Mouse (Mus musculus) hindbrain, embryonic 12.5 days (tissue): ENCODE data around the gene Vmn1r4. TPM values are rescaled to one million over a fixed set of nuclear protein-coding genes. Genes with fewer than 3 reads are reported as not detected.
A peak's percentile ranks its signal among the peaks of the same experiment; 100 is the strongest.

Experiments
- ATAC-seq: fragments of 200-750 bp; cut with Nextera tagmentation; 2 replicates; pipeline ENCODE4 v1.8.0; 2017; ENCODE audit warnings: moderate TSS enrichment; ENCODE audit not compliant: low FRiP score
- H3K27ac ChIP-seq: fragments of 300-500 bp; sonication (generic); 2 replicates; pipeline ENCODE4 v1.5.1; 2016; ENCODE audit warnings: mild to moderate bottlenecking
- H3K27me3 ChIP-seq: fragments of 300-500 bp; sonication (generic); 2 replicates; pipeline ENCODE4 v1.6.1; 2016; ENCODE audit warnings: mild to moderate bottlenecking
- H3K36me3 ChIP-seq: fragments of 300-500 bp; sonication (generic); 2 replicates; pipeline ENCODE4 v1.6.1; 2016; ENCODE audit warnings: mild to moderate bottlenecking
- H3K4me1 ChIP-seq: fragments of 300-500 bp; sonication (generic); 2 replicates; pipeline ENCODE4 v1.6.1; 2016
- H3K4me2 ChIP-seq: fragments of 300-500 bp; sonication (generic); replicated peaks from 2 replicates; pipeline ENCODE4 v1.6.1; 2016; ENCODE audit warnings: mild to moderate bottlenecking
- H3K4me3 ChIP-seq: fragments of 300-500 bp; sonication (generic); 2 replicates; pipeline ENCODE4 v1.5.1; 2016; ENCODE audit warnings: mild to moderate bottlenecking
- H3K9ac ChIP-seq: fragments of 300-500 bp; sonication (generic); 2 replicates; pipeline ENCODE4 v1.6.1; 2016; ENCODE audit warnings: mild to moderate bottlenecking, moderate library complexity
- H3K9me3 ChIP-seq: fragments of 300-500 bp; sonication (generic); replicated peaks from 2 replicates; pipeline ENCODE4 v1.6.1; 2016; ENCODE audit warnings: mild to moderate bottlenecking
- WGBS: fragments of 180-500 bp; shearing (Covaris S2); methylation state at CpG from one replicate; pipeline ENCODE4 v1.1.7; 2016; 5-methylcytosine and 5-hydroxymethylcytosine counted together
- polyA plus RNA-seq: library from polyadenylated mRNA; unstranded; fragments of >200 nt; fragmentation: Nextera tagmentation; extraction: Ambion mirVana; gene quantifications from 2 replicates; pipeline ENCODE4 v1.2.1, GENCODE M21; 2016

Gene Vmn1r4
- polyA plus RNA-seq, 1 experiment from 2014 or later: 0.27 TPM

DNA sequence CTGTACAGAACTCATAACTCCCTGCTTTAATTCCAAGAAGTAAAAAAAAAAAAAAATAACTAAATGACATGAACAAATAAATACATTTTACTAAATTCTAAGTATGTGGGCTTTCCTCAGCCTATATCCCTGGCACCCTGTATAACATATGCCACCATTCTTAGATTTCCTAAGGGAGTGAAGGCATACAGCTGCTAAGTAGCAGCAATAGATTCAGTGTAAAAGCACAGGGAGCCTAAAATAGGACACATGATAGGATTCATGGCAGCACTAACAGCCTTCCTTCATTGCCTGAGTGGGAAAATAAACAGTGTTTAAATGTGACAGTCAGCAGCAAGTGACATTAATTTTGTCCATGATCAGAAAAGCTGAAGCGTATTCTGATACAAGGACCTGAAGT lies 19.5 kb upstream of the Vmn1r4 start:
- no peak overlapping the region for H3K4me3 ChIP-seq
- WGBS: 93% methylated on average over 1 of the region's 1 CpGs
- H3K4me1 ChIP-seq: peaks cover 18% of the 10 kb centered on the region
- peak overlapping the region; percentile 30; the same call in 1 of the 2 replicates for H3K27ac ChIP-seq
- no peak overlapping the region for H3K9ac ChIP-seq
- no peaks in the 10 kb centered on the region for H3K36me3 ChIP-seq
- no peak for ATAC-seq
- H3K27me3 ChIP-seq: no peaks in the 10 kb centered on the region
- H3K9me3 ChIP-seq: no peaks in the 10 kb centered on the region
- no peak overlapping the region for H3K4me2 ChIP-seq

- Histone ChIP-seq H3K9ac (no peak overlapping the region), H3K36me3 (no peaks in the 10 kb centered on the region), H3K4me1 (peaks cover 18% of the 10 kb centered on the region), H3K4me3 (no peak overlapping the region), H3K27me3 (no peaks in the 10 kb centered on the region), H3K9me3 (no peaks in the 10 kb centered on the region), H3K27ac (no peak overlapping the region), H3K4me2 (no peak overlapping the region)
- 84% methylated on average over 2 of the region's 2 CpGs for WGBS
- no peak for ATAC-seq
Measured at GRCm38 (mm10) chr6:56904982-56905381, 18.8 kb upstream of the Vmn1r4 start.

DNA sequence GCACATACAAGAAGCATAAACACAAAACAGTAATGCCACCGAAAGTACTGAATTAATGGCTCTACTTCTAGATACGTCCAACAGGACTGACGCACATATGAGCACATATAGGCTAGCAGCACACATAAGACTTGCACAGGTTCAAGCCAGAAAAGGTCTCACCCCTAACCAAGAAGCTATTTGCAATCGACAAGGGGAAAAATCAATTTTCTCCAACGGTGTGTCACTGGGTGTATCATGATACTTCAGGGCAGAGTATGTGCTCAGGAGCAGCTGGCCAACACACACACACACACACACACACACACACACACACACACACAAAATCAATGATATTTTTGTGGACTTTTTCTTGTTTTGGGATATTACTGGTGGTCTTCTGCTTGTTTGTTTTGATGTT lies 18.3 kb upstream of the Vmn1r4 start:
- Histone ChIP-seq H3K4me3 (no peak overlapping the region), H3K27ac (no peak overlapping the region), H3K36me3 (no peaks in the 10 kb centered on the region), H3K4me1 (peaks cover 18% of the 10 kb centered on the region), H3K27me3 (no peaks in the 10 kb centered on the region), H3K9me3 (no peaks in the 10 kb centered on the region), H3K9ac (no peak overlapping the region), H3K4me2 (no peak overlapping the region)
- 88% methylated on average over 5 of the region's 5 CpGs for WGBS
- no peak for ATAC-seq

DNA sequence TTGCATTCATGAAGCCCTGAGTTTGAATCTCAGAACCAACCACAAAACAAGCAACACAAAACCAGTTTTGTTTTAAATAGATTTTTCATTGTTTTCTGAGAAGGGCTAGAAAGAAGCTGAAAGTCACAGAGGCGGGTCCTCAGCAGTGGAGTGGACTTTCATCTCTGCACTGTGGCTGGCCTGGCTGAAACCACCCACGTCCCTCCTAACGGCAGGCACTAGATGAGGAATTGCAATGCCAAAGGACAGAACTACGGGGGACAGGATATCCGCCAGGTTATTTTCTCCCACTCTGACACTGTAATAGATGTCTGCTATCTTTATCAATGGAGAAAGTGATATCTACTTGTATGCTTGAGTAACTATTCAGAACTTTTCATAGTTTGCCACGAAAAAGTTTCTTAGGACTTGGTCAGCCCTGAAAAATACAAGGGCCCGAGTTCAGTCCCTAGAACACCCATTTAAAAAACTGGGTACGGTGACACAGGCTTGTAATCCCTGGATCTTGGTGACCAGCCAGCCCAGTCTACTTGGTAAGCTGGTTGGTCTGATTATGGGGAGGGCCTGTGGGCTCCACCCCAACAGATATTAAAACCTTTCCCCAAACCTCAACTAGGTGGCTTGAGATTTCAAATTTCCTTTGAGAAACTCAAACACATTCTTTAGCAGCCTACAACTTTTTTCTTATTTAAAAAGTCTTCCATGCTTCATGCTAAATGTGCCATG lies 17.5 kb upstream of the Vmn1r4 start:
- no peak for ATAC-seq
- 81% methylated on average over 8 of the region's 8 CpGs for whole genome bisulfite sequencing
- H3K4me1 ChIP-seq: peaks cover 18% of the 10 kb centered on the region
- H3K4me2 ChIP-seq: no peak overlapping the region
- H3K9ac ChIP-seq: no peak overlapping the region
- no peaks in the 10 kb centered on the region for H3K27me3 ChIP-seq
- no peaks in the 10 kb centered on the region for H3K9me3 ChIP-seq
- H3K36me3 ChIP-seq: no peaks in the 10 kb centered on the region
- H3K4me3 ChIP-seq: no peak overlapping the region
- H3K27ac ChIP-seq: no peak overlapping the region

- ATAC-seq: no peak
- Histone ChIP-seq H3K4me3 (no peak overlapping the region), H3K9ac (no peak overlapping the region), H3K27me3 (no peaks in the 10 kb centered on the region), H3K36me3 (no peaks in the 10 kb centered on the region), H3K9me3 (no peaks in the 10 kb centered on the region), H3K4me2 (no peak overlapping the region), H3K4me1 (peaks cover 11% of the 10 kb centered on the region), H3K27ac (no peak overlapping the region)
- 95% methylated on average over 3 of the region's 3 CpGs for WGBS
Measured at GRCm38 (mm10) chr6:56907973-56908372, 15.8 kb upstream of the Vmn1r4 start.

- Histone ChIP-seq H3K27ac (no peak overlapping the region), H3K36me3 (no peaks in the 10 kb centered on the region), H3K4me3 (no peak overlapping the region), H3K4me1 (peaks cover 11% of the 10 kb centered on the region), H3K4me2 (no peak overlapping the region), H3K9me3 (no peaks in the 10 kb centered on the region), H3K27me3 (no peaks in the 10 kb centered on the region), H3K9ac (no peak overlapping the region)
- no peak for ATAC-seq
- WGBS: 90% methylated on average over 2 of the region's 2 CpGs
Measured at GRCm38 (mm10) chr6:56908397-56908796, 15.4 kb upstream of the Vmn1r4 start.

- peaks cover 7% of the 10 kb centered on the region for H3K4me1 ChIP-seq
- no peak overlapping the region for H3K4me3 ChIP-seq
- 10% methylated on average over 4 of the region's 4 CpGs for whole genome bisulfite sequencing
- H3K4me2 ChIP-seq: no peak overlapping the region
- H3K27me3 ChIP-seq: no peaks in the 10 kb centered on the region
- H3K9me3 ChIP-seq: no peaks in the 10 kb centered on the region
- no peak for ATAC-seq
- H3K36me3 ChIP-seq: no peaks in the 10 kb centered on the region
- H3K9ac ChIP-seq: no peak overlapping the region
- no peak overlapping the region for H3K27ac ChIP-seq
Measured at GRCm38 (mm10) chr6:56908912-56909311, 14.9 kb upstream of the Vmn1r4 start.

DNA sequence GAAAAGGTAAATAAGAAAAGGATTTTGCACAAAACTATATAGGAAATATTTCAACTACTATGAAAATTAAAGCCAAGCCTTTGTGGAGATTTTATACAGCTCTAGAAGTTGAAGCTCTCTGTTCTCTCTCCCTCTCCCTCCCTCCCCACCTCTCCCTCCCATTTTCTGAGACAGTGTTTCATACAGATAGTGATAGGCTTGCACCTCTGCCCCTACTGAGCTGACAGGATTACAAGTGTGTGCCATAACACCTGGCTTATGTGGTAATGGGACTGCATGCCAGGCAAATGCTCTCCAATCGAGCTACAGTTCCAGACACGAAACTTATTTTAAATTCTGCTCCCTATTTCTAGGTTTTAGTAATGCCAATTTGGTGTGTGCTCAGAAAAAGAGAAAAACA lies 12.9 kb upstream of the Vmn1r4 start:
- no peaks in the 10 kb centered on the region for H3K27me3 ChIP-seq
- no peak overlapping the region for H3K4me2 ChIP-seq
- ATAC-seq: no peak
- H3K36me3 ChIP-seq: no peaks in the 10 kb centered on the region
- no peaks in the 10 kb centered on the region; the same call in 1 of the 2 replicates for H3K4me1 ChIP-seq
- 85% methylated on average over 2 of the region's 2 CpGs for WGBS
- H3K9me3 ChIP-seq: no peaks in the 10 kb centered on the region; the same call in 1 of the 2 replicates
- no peak overlapping the region for H3K4me3 ChIP-seq
- H3K9ac ChIP-seq: no peak overlapping the region
- no peak overlapping the region for H3K27ac ChIP-seq

DNA sequence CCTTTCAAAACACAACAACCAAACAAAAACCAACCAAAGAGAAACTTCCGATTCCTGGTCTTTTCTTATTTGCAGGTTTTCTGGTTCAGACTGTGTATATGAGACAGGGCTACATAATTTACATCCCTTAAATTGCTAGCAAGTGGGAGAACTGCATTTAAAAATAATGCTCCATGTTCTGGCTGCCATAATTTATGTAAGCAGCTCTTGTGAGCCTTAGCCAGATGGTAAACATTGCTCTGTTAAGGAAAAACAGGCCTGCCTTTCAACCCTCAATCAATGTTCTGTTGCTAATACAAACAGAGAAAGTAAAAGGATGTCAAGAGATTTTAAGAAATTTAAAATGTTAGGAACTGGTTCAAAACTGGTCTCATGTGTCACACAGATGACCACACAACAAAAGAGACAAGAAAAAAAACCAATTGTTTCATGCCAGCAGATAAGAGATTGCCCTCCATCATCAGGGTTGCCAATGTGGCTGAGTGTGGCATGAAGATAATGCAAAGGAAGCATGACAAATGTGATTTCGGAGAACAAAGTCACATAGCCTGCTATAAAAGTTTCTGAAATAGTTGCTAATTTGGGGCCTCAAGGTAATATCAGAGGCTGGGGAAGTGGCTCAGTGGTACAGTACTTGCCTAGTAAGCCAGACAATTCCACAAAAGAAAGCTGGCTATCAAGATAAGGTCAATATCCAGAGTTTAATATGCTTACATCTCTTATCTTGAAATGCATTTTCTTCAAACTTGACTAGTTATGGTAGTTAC lies 10.5 kb upstream of the Vmn1r4 start:
- Histone ChIP-seq H3K36me3 (no peaks in the 10 kb centered on the region), H3K27ac (no peak overlapping the region), H3K4me1 (no peaks in the 10 kb centered on the region), H3K9ac (no peak overlapping the region), H3K9me3 (no peaks in the 10 kb centered on the region; the same call in 1 of the 2 replicates), H3K4me2 (no peak overlapping the region), H3K4me3 (no peak overlapping the region), H3K27me3 (no peaks in the 10 kb centered on the region)
- no peak for ATAC-seq
- 85% methylated on average over 2 of the region's 2 CpGs for WGBS

DNA sequence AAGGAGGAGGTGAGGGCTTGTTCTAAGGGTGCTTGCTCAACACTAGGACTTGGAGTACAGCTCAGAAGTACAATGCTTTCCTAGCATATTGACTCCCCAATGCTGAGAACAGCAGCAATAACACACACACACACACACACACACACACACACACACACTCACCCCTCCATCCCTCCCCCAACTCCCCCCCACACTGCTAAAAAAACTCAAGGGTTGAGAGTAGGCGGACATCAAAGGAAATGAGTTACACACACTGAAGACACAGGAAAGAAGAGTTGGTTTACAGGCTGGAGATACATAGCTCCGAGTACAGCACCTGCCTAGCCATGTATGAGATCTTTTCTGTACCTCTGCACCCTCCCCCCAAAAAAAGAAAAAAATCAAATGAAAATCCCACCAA lies 7.5 kb upstream of the Vmn1r4 start:
- no peak overlapping the region for H3K9ac ChIP-seq
- H3K27me3 ChIP-seq: no peaks in the 10 kb centered on the region
- H3K4me1 ChIP-seq: no peaks in the 10 kb centered on the region
- no peak overlapping the region for H3K4me2 ChIP-seq
- H3K36me3 ChIP-seq: no peaks in the 10 kb centered on the region
- WGBS: 93% methylated on average over 2 of the region's 2 CpGs
- H3K27ac ChIP-seq: no peak overlapping the region
- H3K4me3 ChIP-seq: no peak overlapping the region
- no peaks in the 10 kb centered on the region; the same call in 1 of the 2 replicates for H3K9me3 ChIP-seq
- no peak for ATAC-seq

DNA sequence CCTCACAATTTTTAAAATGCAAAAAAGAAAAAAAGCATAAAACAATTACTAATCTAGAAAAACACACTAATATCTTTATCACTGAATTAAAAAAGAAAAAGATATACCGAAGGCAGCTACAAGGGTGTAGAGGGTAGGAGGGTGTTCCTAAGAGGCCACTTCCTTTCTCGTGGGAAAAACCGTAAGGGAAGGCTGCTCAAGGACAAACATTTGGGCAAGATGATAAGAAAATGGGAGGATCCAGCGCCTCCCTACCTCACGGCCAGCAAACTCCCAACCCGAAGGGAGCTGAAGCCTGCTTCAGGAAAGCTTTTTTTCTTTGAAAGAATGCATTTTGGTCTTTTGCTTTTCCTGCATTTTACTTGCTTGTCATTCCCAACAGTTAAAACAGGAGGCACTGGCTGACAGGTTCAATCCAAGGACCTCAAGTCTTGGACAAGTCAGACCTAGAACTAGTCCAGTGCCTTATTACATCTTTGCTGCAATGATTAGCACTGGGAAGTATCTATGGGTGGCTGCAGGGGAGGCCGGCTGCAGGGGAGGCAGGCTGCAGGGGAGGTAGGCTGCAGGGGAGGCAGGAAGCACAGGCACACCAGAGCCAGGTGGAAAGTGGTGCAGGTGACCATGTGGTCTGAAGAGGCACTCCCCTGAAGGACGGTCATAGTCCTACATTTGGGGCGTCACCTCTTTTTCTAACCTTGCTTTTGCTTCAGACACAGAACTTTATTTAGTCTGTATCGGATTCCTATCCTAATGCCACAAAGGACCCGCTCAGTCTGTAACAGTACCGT lies 6.0 kb upstream of the Vmn1r4 start:
- H3K9me3 ChIP-seq: no peaks in the 10 kb centered on the region; the same call in 1 of the 2 replicates
- 75% methylated on average over 12 of the region's 12 CpGs for WGBS
- H3K4me3 ChIP-seq: no peak overlapping the region
- H3K27ac ChIP-seq: no peak overlapping the region
- H3K36me3 ChIP-seq: no peaks in the 10 kb centered on the region
- no peak for ATAC-seq
- H3K27me3 ChIP-seq: no peaks in the 10 kb centered on the region
- no peak overlapping the region for H3K9ac ChIP-seq
- H3K4me1 ChIP-seq: peaks cover 5% of the 10 kb centered on the region; the same call in 1 of the 2 replicates
- no peak overlapping the region for H3K4me2 ChIP-seq

DNA sequence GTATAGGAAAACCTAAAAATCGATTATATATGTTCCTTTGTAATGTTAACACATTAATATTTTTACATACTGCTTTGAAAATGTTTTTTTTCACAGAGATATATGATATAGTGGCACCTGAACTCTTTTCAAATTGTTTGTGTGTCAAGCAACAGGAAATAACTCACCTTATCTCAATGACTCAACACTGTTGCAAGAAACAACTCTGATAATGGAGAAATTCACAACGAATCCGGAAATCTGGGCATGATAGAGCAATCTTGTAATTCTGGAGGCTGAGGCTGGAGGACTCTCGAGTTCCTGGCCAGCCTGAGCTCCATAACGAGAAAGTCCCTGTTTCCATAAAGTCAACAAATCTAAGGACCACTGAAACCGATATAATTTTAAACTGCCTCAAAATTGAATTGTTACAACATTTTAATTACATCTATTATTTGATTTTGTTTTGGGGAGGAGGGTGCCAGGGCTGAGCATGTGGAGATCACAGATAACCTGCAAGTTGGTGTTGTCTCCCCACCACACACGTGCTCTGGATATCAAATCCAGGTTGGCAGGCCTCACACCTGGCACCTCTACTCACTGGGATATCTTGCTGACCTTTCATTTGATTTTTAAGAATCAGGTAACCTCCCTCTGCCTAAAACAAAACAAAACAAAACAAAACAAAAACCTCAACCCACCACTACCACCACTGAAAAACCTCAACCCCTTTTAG lies 4.3 kb upstream of the Vmn1r4 start:
- H3K4me2 ChIP-seq: no peak overlapping the region
- no peaks in the 10 kb centered on the region for H3K36me3 ChIP-seq
- no peaks in the 10 kb centered on the region; the same call in 1 of the 2 replicates for H3K9me3 ChIP-seq
- no peaks in the 10 kb centered on the region for H3K27me3 ChIP-seq
- peaks cover 6% of the 10 kb centered on the region; the same call in 1 of the 2 replicates for H3K4me1 ChIP-seq
- no peak for ATAC-seq
- H3K4me3 ChIP-seq: no peak overlapping the region
- H3K27ac ChIP-seq: no peak overlapping the region
- H3K9ac ChIP-seq: no peak overlapping the region
- WGBS: 91% methylated on average over 7 of the region's 7 CpGs
